Mouse (Mus musculus): ENCODE data around the gene Uncx. TPM values are rescaled to one million over a fixed set of nuclear protein-coding genes. Genes with fewer than 3 reads are reported as not detected.
A peak's percentile ranks its signal among the peaks of the same experiment; 100 is the strongest.

Uncx gene
- polyA plus RNA-seq, 1 experiment from 2014 or later = 0.09 TPM

DNA sequence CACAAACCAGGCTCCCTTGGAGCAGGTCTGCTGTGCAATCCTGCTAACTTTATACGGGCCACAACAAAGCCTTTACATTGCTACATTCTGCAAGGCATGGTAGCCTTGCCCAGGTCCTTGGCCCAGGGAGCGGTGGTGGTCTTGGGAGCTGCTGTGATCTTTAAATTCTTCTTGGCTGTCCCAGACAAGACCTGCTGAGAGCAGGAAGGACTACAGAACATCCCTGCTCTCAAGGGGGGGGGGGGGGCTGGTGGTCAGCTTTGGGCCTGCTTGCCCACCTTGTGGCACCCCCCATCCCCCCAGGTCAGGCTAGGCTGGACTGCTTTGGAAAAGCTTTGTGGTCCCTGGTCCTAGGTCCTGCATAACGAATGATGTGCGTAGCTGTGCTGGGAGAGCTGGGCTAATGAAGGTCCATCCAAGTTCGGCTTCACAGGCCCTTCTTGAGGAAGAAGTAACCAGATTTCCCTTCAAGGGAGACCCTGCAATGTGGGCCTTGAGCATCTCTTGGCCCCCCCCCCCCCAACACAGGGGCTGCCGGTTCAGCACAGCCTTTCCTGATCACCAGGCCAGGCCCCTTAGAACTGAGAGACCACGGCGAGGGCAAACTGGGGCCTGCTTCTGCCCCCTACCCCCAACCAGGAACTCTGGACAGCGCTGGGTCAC is 2.5 kb downstream of the Uncx start:
- 3% methylated on average over 9 of the region's 9 CpGs for WGBS (ENCODE audit: insufficient replicate concordance)
- ATAC-seq (replicated peaks; ENCODE audit: insufficient number of reproducible peaks, low FRiP score, low TSS enrichment) = no peak

GRCm38 (mm10) chr5:139546336-139546770 is 3.1 kb downstream of the Uncx start:
- H3K4me1 ChIP-seq (ENCODE audit: control insufficient read depth, insufficient read depth, low read length) = no peaks in the 10 kb centered on the region
- no peak for ATAC-seq (replicated peaks; ENCODE audit: insufficient number of reproducible peaks, low FRiP score, low TSS enrichment)
- no peaks in the 10 kb centered on the region for H3K9me3 ChIP-seq (replicated peaks; ENCODE audit: control insufficient read depth, low read length)
- peaks cover 96% of the 10 kb centered on the region for H3K27me3 ChIP-seq (ENCODE audit: control insufficient read depth, insufficient read depth, low read length)
- H3K4me3 ChIP-seq (ENCODE audit: low read depth, low read length) = no peak overlapping the region
- H3K36me3 ChIP-seq (ENCODE audit: control insufficient read depth, insufficient read depth, low read length) = no peaks in the 10 kb centered on the region
- no peak overlapping the region for H3K9ac ChIP-seq (ENCODE audit: low read depth, low read length)
- H3K4me2 ChIP-seq = no peak overlapping the region
- 0% methylated on average over 26 of the region's 26 CpGs for WGBS (ENCODE audit: insufficient replicate concordance)
- no peak overlapping the region for H3K27ac ChIP-seq (ENCODE audit: low read depth, low read length)

More for the DNA sequence above, 2.5 kb downstream of the Uncx start:
- Histone ChIP-seq H3K36me3 (ENCODE audit: control insufficient read depth, insufficient read depth, low read length) (no peaks in the 10 kb centered on the region), H3K4me2 (no peak overlapping the region), H3K27ac (ENCODE audit: low read depth, low read length) (no peak overlapping the region), H3K9ac (ENCODE audit: low read depth, low read length) (no peak overlapping the region), H3K27me3 (ENCODE audit: control insufficient read depth, insufficient read depth, low read length) (peaks cover 96% of the 10 kb centered on the region), H3K4me1 (ENCODE audit: control insufficient read depth, insufficient read depth, low read length) (no peaks in the 10 kb centered on the region), H3K4me3 (ENCODE audit: low read depth, low read length) (no peak overlapping the region), H3K9me3 (replicated peaks; ENCODE audit: control insufficient read depth, low read length) (no peaks in the 10 kb centered on the region)

DNA sequence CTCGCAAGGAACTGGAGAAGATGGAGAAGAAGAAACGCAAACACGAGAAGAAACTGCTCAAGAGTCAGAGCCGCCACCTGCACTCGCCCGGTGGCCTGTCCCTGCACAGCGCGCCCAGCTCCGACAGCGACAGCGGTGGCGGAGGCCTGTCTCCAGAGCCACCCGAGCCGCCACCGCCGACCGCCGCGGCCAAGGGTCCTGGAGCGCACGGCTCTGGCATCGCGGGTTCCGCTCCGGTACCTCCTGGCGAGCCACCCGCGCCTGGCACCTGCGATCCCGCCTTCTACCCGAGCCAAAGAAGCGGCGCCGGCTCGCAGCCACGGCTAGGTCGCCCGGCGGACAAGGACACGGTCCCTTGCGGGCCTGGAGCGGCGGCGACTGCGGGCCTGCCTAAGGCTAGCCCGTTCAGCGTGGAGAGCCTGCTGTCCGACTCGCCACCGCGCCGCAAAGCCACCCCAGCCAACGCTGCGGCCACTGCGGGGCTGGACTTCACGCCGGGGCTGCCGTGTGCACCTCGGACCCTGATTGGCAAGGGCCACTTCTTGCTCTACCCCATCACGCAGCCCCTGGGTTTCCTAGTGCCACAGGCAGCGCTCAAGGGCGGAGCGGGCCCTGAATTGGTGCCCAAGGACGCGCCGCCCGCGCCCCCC is 3.6 kb downstream of the Uncx start:
- no peaks in the 10 kb centered on the region for H3K4me1 ChIP-seq (ENCODE audit: control insufficient read depth, insufficient read depth, low read length)
- peaks cover 96% of the 10 kb centered on the region for H3K27me3 ChIP-seq (ENCODE audit: control insufficient read depth, insufficient read depth, low read length)
- no peaks in the 10 kb centered on the region for H3K9me3 ChIP-seq (replicated peaks; ENCODE audit: control insufficient read depth, low read length)
- H3K36me3 ChIP-seq (ENCODE audit: control insufficient read depth, insufficient read depth, low read length) = no peaks in the 10 kb centered on the region
- ATAC-seq (replicated peaks; ENCODE audit: insufficient number of reproducible peaks, low FRiP score, low TSS enrichment) = no peak
- H3K9ac ChIP-seq (ENCODE audit: low read depth, low read length) = no peak overlapping the region
- H3K4me3 ChIP-seq (ENCODE audit: low read depth, low read length) = 0 out of 2 replicates have a peak overlapping the region, but pooled peaks have one; percentile 6
- H3K27ac ChIP-seq (ENCODE audit: low read depth, low read length) = no peak overlapping the region
- under 1% methylated on average over 65 of the region's 68 CpGs for WGBS (ENCODE audit: insufficient replicate concordance)
- H3K4me2 ChIP-seq = 0 out of 2 replicates have a peak overlapping the region, but pooled peaks have one; percentile 15

DNA sequence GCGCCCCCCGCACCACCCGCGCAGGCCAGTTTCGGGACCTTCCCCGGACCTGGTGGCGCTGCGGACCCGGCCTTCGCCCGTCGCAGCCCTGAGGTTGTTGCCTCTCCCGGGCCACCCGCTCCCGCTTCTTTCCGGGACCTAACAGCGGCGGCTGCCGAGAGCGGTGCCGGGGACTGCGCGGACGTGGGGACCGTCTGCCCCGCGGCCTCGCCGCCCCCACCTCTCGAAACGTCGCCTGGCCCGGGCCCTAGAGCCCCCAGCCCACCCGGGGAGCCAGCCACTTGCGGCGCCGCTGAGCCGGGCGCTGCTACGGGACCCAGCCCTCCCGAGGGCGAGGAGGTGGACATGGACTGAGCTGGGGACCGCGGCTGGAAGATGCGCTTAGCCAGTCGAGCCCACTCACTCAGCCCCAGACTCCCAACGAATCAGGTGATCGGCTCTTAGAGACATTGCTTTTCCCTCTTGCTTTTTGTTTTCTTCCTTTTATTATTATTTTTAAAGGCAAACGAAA is 4.2 kb downstream of the Uncx start:
- H3K9ac ChIP-seq (ENCODE audit: low read depth, low read length) = no peak overlapping the region
- H3K9me3 ChIP-seq (replicated peaks; ENCODE audit: control insufficient read depth, low read length) = no peaks in the 10 kb centered on the region
- under 1% methylated on average over 33 of the region's 49 CpGs for WGBS (ENCODE audit: insufficient replicate concordance)
- H3K36me3 ChIP-seq (ENCODE audit: control insufficient read depth, insufficient read depth, low read length) = no peaks in the 10 kb centered on the region
- peaks cover 96% of the 10 kb centered on the region for H3K27me3 ChIP-seq (ENCODE audit: control insufficient read depth, insufficient read depth, low read length)
- ATAC-seq (replicated peaks; ENCODE audit: insufficient number of reproducible peaks, low FRiP score, low TSS enrichment) = no peak
- H3K4me1 ChIP-seq (ENCODE audit: control insufficient read depth, insufficient read depth, low read length) = no peaks in the 10 kb centered on the region
- 0 out of 2 replicates have a peak overlapping the region, but pooled peaks have one; percentile 15 for H3K4me2 ChIP-seq
- 0 out of 2 replicates have a peak overlapping the region, but pooled peaks have one; percentile 6 for H3K4me3 ChIP-seq (ENCODE audit: low read depth, low read length)
- no peak overlapping the region for H3K27ac ChIP-seq (ENCODE audit: low read depth, low read length)

DNA sequence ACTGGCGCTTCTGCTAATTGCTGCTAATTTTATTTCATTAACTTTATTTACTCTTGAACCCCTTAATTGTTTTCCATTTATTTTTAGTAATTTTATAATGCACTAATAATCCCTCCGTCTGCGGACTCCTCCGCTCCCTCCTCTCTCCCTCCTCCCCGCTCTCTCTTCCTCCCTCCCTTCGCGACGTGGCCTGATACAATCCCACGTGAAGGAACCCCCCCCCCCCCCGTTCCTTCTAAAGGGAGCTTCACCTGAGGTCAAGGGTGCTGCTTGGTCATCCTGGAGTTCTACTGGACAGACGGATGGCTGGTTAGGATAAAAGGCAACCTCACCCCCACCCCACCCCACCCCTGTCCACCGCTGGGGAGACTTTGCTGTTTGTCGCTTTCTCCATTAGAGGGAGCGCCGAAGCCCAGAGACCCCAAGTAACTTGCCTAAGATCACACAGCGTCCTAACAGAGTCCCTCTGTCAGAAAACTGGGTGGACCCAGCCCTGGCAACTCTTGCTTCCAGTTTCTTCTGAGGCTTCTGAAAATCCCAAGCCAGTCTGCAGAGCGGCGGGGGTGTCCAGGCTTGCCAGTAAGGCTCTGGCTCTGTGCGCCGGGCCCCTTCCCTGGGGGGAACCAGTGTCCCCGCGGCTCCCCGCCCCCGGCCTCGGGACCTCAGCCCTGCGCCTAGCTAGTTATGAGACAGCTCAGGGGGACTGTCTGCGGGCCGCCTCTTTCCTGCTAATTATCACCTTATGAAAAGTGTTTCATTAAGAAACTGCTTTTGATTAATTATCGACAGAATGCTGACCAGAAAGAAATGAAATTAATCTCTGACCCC is 10.4 kb downstream of the Uncx start:
- H3K4me1 ChIP-seq (ENCODE audit: control insufficient read depth, insufficient read depth, low read length) = peaks cover 10% of the 10 kb centered on the region; the same call in 1 of the 2 replicates
- H3K9me3 ChIP-seq (replicated peaks; ENCODE audit: control insufficient read depth, low read length) = no peaks in the 10 kb centered on the region
- no peak overlapping the region for H3K4me2 ChIP-seq
- H3K4me3 ChIP-seq (ENCODE audit: low read depth, low read length) = no peak overlapping the region
- H3K36me3 ChIP-seq (ENCODE audit: control insufficient read depth, insufficient read depth, low read length) = no peaks in the 10 kb centered on the region
- no peak overlapping the region for H3K9ac ChIP-seq (ENCODE audit: low read depth, low read length)
- H3K27ac ChIP-seq (ENCODE audit: low read depth, low read length) = no peak overlapping the region
- no peak for ATAC-seq (replicated peaks; ENCODE audit: insufficient number of reproducible peaks, low FRiP score, low TSS enrichment)
- H3K27me3 ChIP-seq (ENCODE audit: control insufficient read depth, insufficient read depth, low read length) = peaks cover 97% of the 10 kb centered on the region
- WGBS (ENCODE audit: insufficient replicate concordance) = 5% methylated on average over 29 of the region's 29 CpGs

GRCm38 (mm10) chr5:139554478-139555335 is 11.4 kb downstream of the Uncx start:
- Histone ChIP-seq H3K9ac (ENCODE audit: low read depth, low read length) (no peak overlapping the region), H3K9me3 (replicated peaks; ENCODE audit: control insufficient read depth, low read length) (no peaks in the 10 kb centered on the region), H3K36me3 (ENCODE audit: control insufficient read depth, insufficient read depth, low read length) (no peaks in the 10 kb centered on the region), H3K4me2 (no peak overlapping the region), H3K27ac (ENCODE audit: low read depth, low read length) (no peak overlapping the region), H3K4me3 (ENCODE audit: low read depth, low read length) (no peak overlapping the region), H3K4me1 (ENCODE audit: control insufficient read depth, insufficient read depth, low read length) (peaks cover 10% of the 10 kb centered on the region; the same call in 1 of the 2 replicates), H3K27me3 (ENCODE audit: control insufficient read depth, insufficient read depth, low read length) (peaks cover 97% of the 10 kb centered on the region)
- ATAC-seq (replicated peaks; ENCODE audit: insufficient number of reproducible peaks, low FRiP score, low TSS enrichment) = no peak
- 3% methylated on average over 27 of the region's 28 CpGs for WGBS (ENCODE audit: insufficient replicate concordance)

DNA sequence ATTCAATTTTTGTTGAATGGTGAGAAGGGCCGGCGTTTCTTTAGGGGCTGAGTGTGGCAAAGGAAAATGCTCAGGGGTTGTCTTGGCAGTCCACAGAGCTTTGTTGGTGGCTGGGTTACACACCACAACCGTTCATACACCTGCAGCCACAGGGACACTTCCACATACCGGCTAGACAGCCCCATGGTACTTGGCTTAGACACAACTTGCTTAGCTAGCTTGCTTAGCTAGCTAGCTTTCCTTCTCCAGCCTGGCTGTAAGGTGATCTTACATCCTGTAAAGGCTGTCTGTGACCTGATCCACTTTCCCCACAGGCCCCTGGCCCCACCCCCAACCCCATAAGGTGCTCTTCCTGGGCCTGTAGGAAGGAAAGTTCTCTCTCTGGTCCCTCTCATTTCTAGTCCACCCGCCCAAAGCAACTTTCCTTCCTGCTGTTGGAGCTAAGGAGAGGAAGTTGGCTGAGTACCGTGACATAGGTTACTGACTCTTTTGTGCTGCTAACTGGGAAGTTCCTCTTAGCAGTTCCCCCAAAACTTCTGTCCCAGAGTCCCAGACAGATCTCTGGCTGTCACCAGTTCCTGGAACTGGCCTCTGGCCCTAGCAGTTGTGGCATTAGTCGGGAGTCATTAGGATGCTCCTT is 12.3 kb downstream of the Uncx start:
- Histone ChIP-seq H3K9me3 (replicated peaks; ENCODE audit: control insufficient read depth, low read length) (no peaks in the 10 kb centered on the region), H3K4me1 (ENCODE audit: control insufficient read depth, insufficient read depth, low read length) (peaks cover 10% of the 10 kb centered on the region; the same call in 1 of the 2 replicates), H3K9ac (ENCODE audit: low read depth, low read length) (no peak overlapping the region), H3K36me3 (ENCODE audit: control insufficient read depth, insufficient read depth, low read length) (no peaks in the 10 kb centered on the region), H3K27ac (ENCODE audit: low read depth, low read length) (no peak overlapping the region), H3K27me3 (ENCODE audit: control insufficient read depth, insufficient read depth, low read length) (peaks cover 96% of the 10 kb centered on the region), H3K4me3 (ENCODE audit: low read depth, low read length) (no peak overlapping the region), H3K4me2 (no peak overlapping the region)
- WGBS (ENCODE audit: insufficient replicate concordance) = 6% methylated on average over 7 of the region's 7 CpGs
- ATAC-seq (replicated peaks; ENCODE audit: insufficient number of reproducible peaks, low FRiP score, low TSS enrichment) = no peak
